In the genomic region with DNA sequence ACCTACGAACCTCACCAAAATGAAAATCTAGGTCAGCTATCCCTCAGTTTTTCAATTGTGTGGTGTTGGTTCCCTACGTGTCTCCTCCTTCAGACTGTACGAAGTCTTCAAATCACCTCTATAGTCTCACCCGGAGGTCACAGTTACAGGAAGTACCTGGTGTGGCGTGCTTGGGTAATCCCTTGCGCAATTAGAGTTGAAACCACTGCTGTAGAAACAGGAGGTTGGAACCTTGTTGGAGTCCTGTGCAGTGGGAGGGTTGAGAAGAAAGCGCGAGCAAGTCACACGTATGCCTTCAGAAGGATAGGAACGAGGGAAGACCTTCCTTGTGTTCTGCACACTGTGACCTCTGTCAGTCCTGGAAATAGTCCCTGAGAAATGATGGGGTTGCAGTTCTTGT, we compare ENCODE assay signal across 11 mouse cellular contexts.
DNase-seq lines count a peak whose midpoint lies in the region; ATAC-seq lines count a peak whose summit lies in the region.
"Had no signal": no experiment of that assay in that cellular context is flagged by ENCODE, and none has a peak within 500 bp of the region (broad histone marks: within the 10 kb centered on the region; RNA-seq: fewer than 3 reads in every experiment).

No protein-coding gene starts in this region.

- 71% methylated on average over 10 of the region's 10 CpGs for WGBS in liver, embryonic 11.5 days
- WGBS in large intestine, adult 2 months: 34% methylated on average over 10 of the region's 10 CpGs

- H3K9ac ChIP-seq in liver, embryonic 11.5 days (ENCODE audit: low read depth, low read length): no peak overlapping the region
- H3K9ac ChIP-seq: forebrain, embryonic 15.5 days; stomach, embryonic 15.5 days had no signal

- no peaks in the 10 kb centered on the region for H3K36me3 ChIP-seq in liver, embryonic 11.5 days (ENCODE audit: control insufficient read depth, insufficient read depth, low read length)
- H3K36me3 ChIP-seq: forebrain, embryonic 15.5 days; stomach, embryonic 15.5 days had no signal

- no peak overlapping the region for H3K4me3 ChIP-seq in liver, embryonic 11.5 days (ENCODE audit: low read depth, low read length)
- H3K4me3 ChIP-seq: forebrain, embryonic 15.5 days; stomach, embryonic 15.5 days had no signal

- H3K27ac ChIP-seq in liver, embryonic 11.5 days (ENCODE audit: low read depth, low read length): no peak overlapping the region
- H3K27ac ChIP-seq: forebrain, embryonic 15.5 days; macrophage; stomach, embryonic 15.5 days had no signal

- H3K4me2 ChIP-seq in liver, embryonic 11.5 days: no peak overlapping the region
- H3K4me2 ChIP-seq: forebrain, embryonic 15.5 days; stomach, embryonic 15.5 days had no signal

- no peaks in the 10 kb centered on the region for H3K9me3 ChIP-seq in liver, embryonic 11.5 days (ENCODE audit: control insufficient read depth, low read length)
- H3K9me3 ChIP-seq: forebrain, embryonic 15.5 days; stomach, embryonic 15.5 days had no signal

- ATAC-seq in liver, embryonic 11.5 days (replicated peaks; ENCODE audit: low FRiP score): no peak; the same call in 1 of the 2 replicates
- ATAC-seq in monocyte, adult 5-6 weeks (replicated peaks; ENCODE audit: insufficient number of reproducible peaks, low FRiP score, low TSS enrichment, poor library complexity, severe bottlenecking): peak; percentile 62

- no peaks in the 10 kb centered on the region for H3K27me3 ChIP-seq in liver, embryonic 11.5 days (replicated peaks; ENCODE audit: control insufficient read depth, insufficient read depth, low read length)
- H3K27me3 ChIP-seq: forebrain, embryonic 15.5 days; stomach, embryonic 15.5 days had no signal

- no peaks in the 10 kb centered on the region; the same call in 1 of the 2 replicates for H3K4me1 ChIP-seq in liver, embryonic 11.5 days (replicated peaks; ENCODE audit: control insufficient read depth, insufficient read depth, low read length)
- H3K4me1 ChIP-seq: stomach, embryonic 15.5 days had no signal

- DNase-seq in liver (peak; percentile 14), ZHBTc4 (ENCODE audit: low read depth, low spot score) (peak; percentile 41)
- no peak for DNase-seq in liver, embryonic 11.5 days (ENCODE audit: low spot score)
- DNase-seq in large intestine, adult 2 months (ENCODE audit: low read depth, low spot score): peak; percentile 47
- DNase-seq in cerebellum, postnatal 4 days (ENCODE audit: low spot score in 2 of 2): no peak
- DNase-seq in right cerebral cortex, adult 2 months (ENCODE audit: low spot score in 2 of 2): no peak
- DNase-seq: heart, postnatal 4 days had no signal

Comparison
In these comparisons a context has a peak if more than half of its experiments do, and no peak if none do; other contexts are left out.
1. DNase-seq: peak in liver (single experiment), ZHBTc4 (single experiment) and large intestine, adult 2 months (single experiment); none in liver, embryonic 11.5 days (single experiment), cerebellum, postnatal 4 days (0 of 2) and right cerebral cortex, adult 2 months (0 of 2).